Mouse (Mus musculus) bone marrow, adult 2 months (tissue): Measurements from ENCODE around the gene Tas2r105.

Experiments
- CTCF ChIP-seq: fragments of 200-500 bp; IDR thresholded peaks from 2 replicates; pipeline ENCODE4 v1.5.1; 2011; ENCODE audit warnings: low read length, control low read depth; ENCODE audit not compliant: control insufficient read depth, insufficient read depth
- POLR2A ChIP-seq: fragments of 200-500 bp; IDR thresholded peaks from 2 replicates; pipeline ENCODE4 v1.6.1; 2011; ENCODE audit warnings: low read depth, mild to moderate bottlenecking, control low read depth, low read length, borderline replicate concordance; ENCODE audit not compliant: control insufficient read depth

- TF ChIP-seq CTCF (no peak), POLR2A (no peak)
Measured at GRCm38 (mm10) chr6:131689963-131690362, 2.7 kb upstream of the Tas2r105 start, which contains the start of gene Tas2r114.
